Mouse (Mus musculus) B cell, adult 67 days (primary cell): ENCODE measurements around the gene Tfg. TPM values are rescaled to one million over a fixed set of nuclear protein-coding genes. Genes with fewer than 3 reads are reported as not detected.

Experiments
- total RNA-seq, 2 experiments: library from RNA; stranded (reverse); gene quantifications; 4 replicates each; pipeline ENCODE4 v1.2.4; 2023

The Tfg gene
- total RNA-seq, result 10 to 100 TPM; 33.0 to 38.5 TPM

DNA sequence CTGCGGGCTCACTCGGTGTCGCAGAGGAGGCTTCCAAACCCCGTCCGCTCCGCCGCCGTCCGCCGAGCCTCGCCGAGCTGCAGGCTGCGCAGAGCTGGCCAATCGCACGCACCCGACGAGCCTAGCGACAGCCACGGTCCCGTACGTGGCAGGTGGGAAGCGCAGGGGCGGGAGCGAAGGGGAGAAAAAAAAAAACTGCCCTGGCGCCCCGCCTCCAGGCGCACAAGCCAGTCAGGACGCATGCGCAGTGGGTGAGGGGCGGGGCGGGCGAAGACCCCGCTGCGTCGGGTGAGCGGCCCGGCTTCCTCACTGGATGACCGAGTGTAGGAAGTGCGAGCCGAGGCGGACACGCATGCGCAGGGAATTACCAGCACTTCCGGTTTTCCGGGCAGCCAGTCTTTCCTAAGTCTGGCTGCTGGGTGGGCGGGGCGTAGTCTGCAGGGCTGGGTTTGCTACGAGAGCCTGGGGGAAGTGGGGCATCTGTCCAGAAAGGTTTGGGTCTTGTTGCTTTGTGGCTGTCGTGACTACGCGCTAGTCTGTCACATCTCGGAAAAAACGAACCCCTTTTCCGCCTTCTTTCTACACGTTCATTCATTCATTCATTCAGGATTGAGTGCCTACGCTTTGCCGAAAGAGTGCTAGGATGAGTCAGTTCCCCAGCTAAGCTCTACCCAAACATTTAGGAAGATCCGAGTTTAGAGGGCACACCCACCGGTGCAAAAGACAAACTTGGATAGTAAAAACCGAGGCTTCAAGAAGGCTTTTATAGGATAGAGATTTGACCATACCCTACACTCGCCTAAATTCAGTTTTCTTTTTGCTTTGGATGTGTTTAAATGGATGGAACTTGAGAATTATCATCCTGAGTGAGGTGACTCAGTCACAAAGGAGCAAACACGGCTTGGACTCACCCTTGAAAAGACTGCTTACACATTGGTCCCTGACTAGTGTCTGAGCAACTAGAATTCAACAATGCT is at the start of gene Tfg:
Tfg (minus strand) TSS at position 227 of the 977 bp plus-strand sequence.

Other genes with a start within 250 kb of the Tfg start
- not detected for gene Abi3bp, start 239.6 kb downstream of the Tfg start, total RNA-seq
- gene Adgrg7, start 78.4 kb upstream of the Tfg start, total RNA-seq, result not detected
- gene Tmem45a, start 168.7 kb upstream of the Tfg start, total RNA-seq, result not detected
- gene Lnp1, start 210.6 kb upstream of the Tfg start, total RNA-seq, result not detected